Mouse (Mus musculus) stomach, embryonic 14.5 days (tissue): ENCODE results near the gene Zdhhc5. TPM values are rescaled to one million over a fixed set of nuclear protein-coding genes. Genes with fewer than 3 reads are reported as not detected.
"Not testable (repeated sequence)": the region's sequence is repeated elsewhere in the genome, so short reads cannot be mapped to it uniquely, and the experiment has no call there.

Experiments used
- ATAC-seq: fragments of 200-750 bp; cut with Nextera tagmentation; 2 replicates; pipeline ENCODE4 v1.8.0; 2017; ENCODE audit warnings: low read depth, moderate TSS enrichment; ENCODE audit not compliant: insufficient number of reproducible peaks, insufficient read depth, low FRiP score
- H3K27ac ChIP-seq: fragments of 300-500 bp; sonication (generic); 2 replicates; pipeline ENCODE4 v1.5.1; 2014; ENCODE audit warnings: mild to moderate bottlenecking, low read length, moderate library complexity, mixed read lengths
- H3K27me3 ChIP-seq: fragments of 300-500 bp; sonication (generic); 2 replicates; pipeline ENCODE4 v1.6.1; 2014; ENCODE audit warnings: low read length, control low read depth, mixed read lengths; ENCODE audit not compliant: control insufficient read depth, insufficient read depth
- H3K36me3 ChIP-seq: fragments of 300-500 bp; sonication (generic); 2 replicates; pipeline ENCODE4 v1.6.1; 2014; ENCODE audit warnings: mild to moderate bottlenecking, control low read depth, low read length, moderate library complexity, mixed read lengths; ENCODE audit not compliant: control insufficient read depth, insufficient read depth
- H3K4me1 ChIP-seq: fragments of 300-500 bp; sonication (generic); 2 replicates; pipeline ENCODE4 v1.6.1; 2014; ENCODE audit warnings: low read length, control low read depth, mixed read lengths; ENCODE audit not compliant: control insufficient read depth, insufficient read depth
- H3K4me2 ChIP-seq: fragments of 300-500 bp; sonication (generic); replicated peaks from 2 replicates; pipeline ENCODE4 v1.6.1; 2014; ENCODE audit warnings: low read depth, low read length, control low read depth
- H3K4me3 ChIP-seq: fragments of 300-500 bp; sonication (generic); 2 replicates; pipeline ENCODE4 v1.5.1; 2014; ENCODE audit warnings: low read depth, low read length, control low read depth
- H3K9ac ChIP-seq: fragments of 300-500 bp; sonication (generic); replicated peaks from 2 replicates; pipeline ENCODE4 v1.6.1; 2014; ENCODE audit warnings: low read depth, mild to moderate bottlenecking, control low read depth, low read length, moderate library complexity, mixed read lengths
- H3K9me3 ChIP-seq: fragments of 300-500 bp; sonication (generic); 2 replicates; pipeline ENCODE4 v1.6.1; 2016; ENCODE audit warnings: low read depth, low read length, control low read depth; ENCODE audit not compliant: control insufficient read depth
- WGBS: fragments of 180-500 bp; shearing (Covaris S2); extraction: QIAGEN DNeasy Blood & Tissue Kit; methylation state at CpG from one replicate; pipeline ENCODE4 v1.1.7; 2014; 5-methylcytosine and 5-hydroxymethylcytosine counted together
- polyA plus RNA-seq: library from polyadenylated mRNA; unstranded; fragments of >200 nt; fragmentation: Nextera tagmentation; extraction: Ambion mirVana; gene quantifications from 2 replicates; pipeline ENCODE4 v1.2.1, GENCODE M21; 2014

Zdhhc5 gene
- polyA plus RNA-seq, 1 experiment from 2014 or later, result 35.9 TPM

DNA sequence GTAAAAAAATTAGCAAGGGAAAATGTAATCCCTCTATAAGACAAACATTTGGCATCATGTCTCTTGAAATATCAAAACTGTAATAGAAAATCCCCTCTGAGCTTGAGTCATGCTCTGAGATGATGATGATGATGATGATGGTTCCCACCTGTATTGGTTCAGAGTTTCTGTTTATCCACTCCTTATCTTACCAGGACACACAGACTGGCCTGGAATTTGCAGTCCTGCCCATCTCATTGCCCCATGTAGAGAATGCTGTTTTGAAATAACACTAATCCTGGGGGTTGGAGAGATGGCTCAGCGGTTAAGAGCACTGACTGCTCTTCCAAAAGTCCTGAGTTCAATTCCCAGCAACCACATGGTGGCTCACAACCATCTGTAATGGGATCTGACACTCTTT is 17.4 kb upstream of the Zdhhc5 start:
- no peak for ATAC-seq
- no peaks in the 10 kb centered on the region for H3K27me3 ChIP-seq
- WGBS, result 67% methylated on average over 1 of the region's 1 CpGs
- no peak overlapping the region for H3K4me3 ChIP-seq
- H3K9ac ChIP-seq, result no peak overlapping the region
- H3K27ac ChIP-seq, result no peak overlapping the region
- no peak overlapping the region for H3K4me2 ChIP-seq
- no peaks in the 10 kb centered on the region for H3K36me3 ChIP-seq
- H3K9me3 ChIP-seq, result no peaks in the 10 kb centered on the region
- peaks cover 19% of the 10 kb centered on the region for H3K4me1 ChIP-seq

DNA sequence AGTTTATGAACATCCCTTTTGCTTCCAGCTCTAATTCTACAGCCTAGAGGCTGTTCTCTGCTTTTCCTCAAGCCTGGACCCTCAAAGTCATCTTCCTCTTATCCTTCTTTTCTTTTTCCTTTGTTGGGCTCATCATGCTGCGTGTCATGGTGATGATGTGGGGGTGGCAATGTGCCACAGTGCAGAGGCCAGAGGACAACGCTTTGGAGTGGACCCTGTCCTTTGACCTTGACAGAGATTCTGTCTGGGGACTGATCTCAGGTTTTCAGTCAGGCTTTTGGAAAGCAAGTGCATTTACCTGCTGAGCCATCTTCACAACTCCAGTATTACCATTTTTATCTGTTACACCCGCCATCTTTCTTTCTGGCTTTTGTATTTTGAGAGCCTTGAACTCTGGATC is 16.2 kb upstream of the Zdhhc5 start:
- 78% methylated on average over 3 of the region's 3 CpGs for WGBS
- ATAC-seq, result no peak

DNA sequence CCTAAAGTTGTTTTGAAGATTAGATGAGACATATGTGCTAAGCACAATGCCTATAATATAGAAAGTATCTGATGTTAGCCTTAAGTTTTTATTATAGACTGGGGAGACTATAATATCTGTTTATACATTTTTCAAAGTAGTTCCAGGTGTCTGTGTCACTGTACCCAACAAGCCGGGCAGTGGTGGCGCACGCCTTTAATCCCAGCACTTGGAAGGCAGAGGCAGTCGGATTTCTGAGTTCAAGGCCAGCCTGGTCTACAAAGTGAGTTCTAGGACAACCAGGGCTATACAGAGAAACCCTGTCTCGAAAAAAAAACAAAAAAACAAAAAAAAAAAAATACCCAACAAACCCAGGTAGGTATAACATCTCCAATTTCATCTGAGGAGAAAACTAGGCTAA is 13.2 kb upstream of the Zdhhc5 start:
- not testable (repeated sequence) for H3K36me3 ChIP-seq, ATAC-seq, H3K27ac ChIP-seq, H3K9ac ChIP-seq, H3K4me2 ChIP-seq, H3K9me3 ChIP-seq, H3K4me1 ChIP-seq, H3K4me3 ChIP-seq, H3K27me3 ChIP-seq
- 84% methylated on average over 5 of the region's 5 CpGs for WGBS

More for the DNA sequence above, 16.2 kb upstream of the Zdhhc5 start:
- H3K27ac ChIP-seq, result no peak overlapping the region
- H3K9ac ChIP-seq, result no peak overlapping the region
- H3K9me3 ChIP-seq, result no peaks in the 10 kb centered on the region
- no peak overlapping the region for H3K4me2 ChIP-seq
- H3K36me3 ChIP-seq, result no peaks in the 10 kb centered on the region
- H3K27me3 ChIP-seq, result no peaks in the 10 kb centered on the region
- H3K4me1 ChIP-seq, result peaks cover 13% of the 10 kb centered on the region
- H3K4me3 ChIP-seq, result no peak overlapping the region

- peak; percentile 97 for ATAC-seq
- Histone ChIP-seq H3K9me3 (no peaks in the 10 kb centered on the region), H3K9ac (peak within 1 kb of the TSS; percentile 48), H3K4me2 (peak within 1 kb of the TSS; percentile 95), H3K4me3 (peak within 1 kb of the TSS; percentile 61), H3K27me3 (no peaks in the 10 kb centered on the region), H3K4me1 (peaks cover 9% of the 10 kb centered on the region), H3K36me3 (peaks cover 10% of the 10 kb centered on the region; the same call in 1 of the 2 replicates), H3K27ac (peak within 1 kb of the TSS; percentile 44)
- under 1% methylated on average over 39 of the region's 39 CpGs for WGBS
Measured at GRCm38 (mm10) chr2:84727172-84727858, 12.3 kb upstream of the Zdhhc5 start, which contains the start of gene Clp1. Gene Clp1 (minus strand): TSS chr2:84727350.

GRCm38 (mm10) chr2:84726716-84727115 is 11.7 kb upstream of the Zdhhc5 start:
- H3K9ac ChIP-seq, result peak overlapping the region; percentile 48
- H3K4me1 ChIP-seq, result peaks cover 9% of the 10 kb centered on the region
- no peaks in the 10 kb centered on the region for H3K9me3 ChIP-seq
- WGBS, result 6% methylated on average over 9 of the region's 9 CpGs
- H3K4me3 ChIP-seq, result peak overlapping the region; percentile 61
- H3K27me3 ChIP-seq, result no peaks in the 10 kb centered on the region
- H3K36me3 ChIP-seq, result peaks cover 11% of the 10 kb centered on the region; the same call in 1 of the 2 replicates
- ATAC-seq, result no peak
- peak overlapping the region; percentile 95 for H3K4me2 ChIP-seq
- H3K27ac ChIP-seq, result no peak overlapping the region; the same call in 1 of the 2 replicates

DNA sequence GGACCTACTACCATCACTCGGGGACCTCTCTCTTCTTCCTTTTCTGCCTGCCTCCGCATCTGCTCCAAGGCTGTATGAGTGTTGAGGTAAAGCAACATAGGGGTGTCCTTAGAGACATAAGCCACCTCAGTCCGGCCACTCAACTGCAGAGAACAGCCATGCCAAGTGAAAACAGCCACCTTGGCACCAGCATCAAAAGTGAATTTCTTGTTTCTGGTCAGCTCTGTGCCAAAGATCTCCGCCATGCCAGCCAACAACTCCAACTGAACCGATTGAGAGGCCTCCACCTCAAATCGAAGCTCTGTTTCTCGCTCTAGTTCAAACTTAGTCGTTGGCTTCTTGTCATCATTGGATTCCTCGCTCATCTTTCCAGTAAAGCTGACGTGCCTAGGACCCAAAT is 10.8 kb upstream of the Zdhhc5 start:
- no peaks in the 10 kb centered on the region for H3K27me3 ChIP-seq
- peaks cover 15% of the 10 kb centered on the region; the same call in 1 of the 2 replicates for H3K36me3 ChIP-seq
- peak overlapping the region; percentile 95; the same call in 1 of the 2 replicates for H3K4me2 ChIP-seq
- 93% methylated on average over 10 of the region's 10 CpGs for WGBS
- no peak overlapping the region for H3K27ac ChIP-seq
- H3K9ac ChIP-seq, result no peak overlapping the region
- H3K4me3 ChIP-seq, result no peak overlapping the region
- ATAC-seq, result no peak
- peaks cover 9% of the 10 kb centered on the region for H3K4me1 ChIP-seq
- no peaks in the 10 kb centered on the region for H3K9me3 ChIP-seq

- no peak for ATAC-seq
- Histone ChIP-seq H3K36me3 (peaks cover 15% of the 10 kb centered on the region; the same call in 1 of the 2 replicates), H3K27me3 (no peaks in the 10 kb centered on the region), H3K9me3 (no peaks in the 10 kb centered on the region), H3K27ac (no peak overlapping the region), H3K4me3 (no peak overlapping the region), H3K9ac (no peak overlapping the region), H3K4me2 (no peak overlapping the region), H3K4me1 (peaks cover 9% of the 10 kb centered on the region)
- 94% methylated on average over 14 of the region's 14 CpGs for WGBS
Measured at GRCm38 (mm10) chr2:84723856-84724255, 8.9 kb upstream of the Zdhhc5 start.

DNA sequence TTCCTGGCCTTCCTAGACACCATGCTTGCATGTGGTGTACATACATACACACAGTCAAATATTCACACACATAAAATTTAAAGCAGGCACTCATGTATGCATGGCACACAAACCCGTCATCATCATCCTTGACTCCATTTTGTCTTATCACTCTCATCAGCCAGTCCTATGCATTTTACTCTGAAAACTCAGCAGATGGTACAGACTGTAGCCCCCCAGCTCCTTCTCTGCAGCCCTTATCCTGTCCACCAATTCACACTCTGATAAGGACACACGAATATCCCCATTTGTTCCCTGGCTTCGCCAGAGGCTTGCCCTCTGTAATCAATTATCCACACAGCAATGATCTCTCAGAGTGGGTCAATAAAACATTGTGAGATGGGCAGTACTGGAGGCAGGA is 6.2 kb upstream of the Zdhhc5 start:
- 72% methylated on average over 3 of the region's 3 CpGs for WGBS

More for the DNA sequence above, 6.2 kb upstream of the Zdhhc5 start:
- Histone ChIP-seq H3K4me1 (peaks cover 3% of the 10 kb centered on the region), H3K27me3 (no peaks in the 10 kb centered on the region), H3K4me2 (no peak overlapping the region), H3K4me3 (no peak overlapping the region), H3K9me3 (no peaks in the 10 kb centered on the region), H3K9ac (no peak overlapping the region), H3K27ac (no peak overlapping the region), H3K36me3 (peaks cover 15% of the 10 kb centered on the region; the same call in 1 of the 2 replicates)
- ATAC-seq, result no peak
